Mouse (Mus musculus) ES-E14 (cell line): Measurements from ENCODE around the gene Dynlt1b.
"Not testable (repeated sequence)": the region's sequence is repeated elsewhere in the genome, so short reads cannot be mapped to it uniquely, and the experiment has no call there.

Experiments used
- CHD2 ChIP-seq: IDR thresholded peaks from 2 replicates; pipeline ENCODE4 v1.6.1; 2014; ENCODE audit warnings: mild to moderate bottlenecking, low read depth, low read length, inconsistent platforms
- HCFC1 ChIP-seq: IDR thresholded peaks from 2 replicates; pipeline ENCODE4 v1.6.1; 2012; ENCODE audit warnings: low read length, inconsistent platforms, borderline replicate concordance; ENCODE audit not compliant: insufficient read depth
- MAFK ChIP-seq: IDR thresholded peaks from 2 replicates; pipeline ENCODE4 v1.6.1; 2014; ENCODE audit warnings: mild to moderate bottlenecking, low read depth, low read length, inconsistent platforms; ENCODE audit not compliant: insufficient read depth

GRCm38 (mm10) chr17:6456614-6457402 lies 26.9 kb downstream of the Dynlt1b start:
- TF ChIP-seq CHD2, HCFC1, MAFK: not testable (repeated sequence)
